Mouse (Mus musculus): ENCODE measurements around the gene Tmem127. TPM values are rescaled to one million over a fixed set of nuclear protein-coding genes. Genes with fewer than 3 reads are reported as not detected.

Tmem127 gene
- total RNA-seq, 2 experiments from 2014 or later = 106 TPM

DNA sequence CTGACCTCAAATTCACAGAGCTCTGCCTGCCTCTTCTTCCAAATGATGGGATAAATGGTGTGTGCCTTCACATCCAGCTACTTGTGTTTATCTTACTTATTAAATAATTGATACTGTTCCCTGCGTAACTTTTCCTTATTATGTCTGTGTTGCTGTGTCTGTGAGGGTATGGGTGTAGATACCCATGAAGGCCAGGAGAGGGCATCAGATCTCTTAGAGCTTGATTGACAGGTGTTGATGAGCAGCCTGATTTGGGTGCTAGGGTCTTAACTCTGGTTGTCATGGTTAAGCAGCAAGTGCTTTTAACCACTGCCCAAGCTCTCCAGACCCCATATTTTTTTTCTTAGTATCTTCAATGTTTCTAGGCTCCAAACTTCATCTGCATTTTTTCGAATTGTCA, 61.0 kb downstream of the Tmem127 start:
- no peak for DNase-seq
- intact Hi-C loops (cut with DNase I) = no loop called here

DNA sequence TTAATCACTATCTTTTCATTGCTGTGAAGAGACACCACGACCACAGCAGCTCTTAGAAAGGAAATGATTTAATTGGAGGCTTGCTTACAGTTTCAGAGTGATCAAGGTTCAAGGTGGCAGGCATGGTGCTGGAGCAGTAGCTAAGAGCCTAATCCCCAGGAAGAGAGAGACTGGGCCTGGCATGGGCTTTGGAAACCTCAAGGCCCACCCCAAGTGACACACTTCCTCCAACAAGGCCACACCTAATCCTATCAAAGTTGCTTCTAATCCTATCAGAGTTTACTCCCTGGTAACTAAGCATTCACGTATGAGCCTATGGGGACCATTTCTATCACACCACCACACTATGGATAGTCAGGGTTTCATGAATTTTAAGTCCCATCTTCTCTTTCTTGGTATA, 62.5 kb downstream of the Tmem127 start:
- DNase-seq = no peak
- intact Hi-C loops (cut with DNase I) = no loop called here

DNA sequence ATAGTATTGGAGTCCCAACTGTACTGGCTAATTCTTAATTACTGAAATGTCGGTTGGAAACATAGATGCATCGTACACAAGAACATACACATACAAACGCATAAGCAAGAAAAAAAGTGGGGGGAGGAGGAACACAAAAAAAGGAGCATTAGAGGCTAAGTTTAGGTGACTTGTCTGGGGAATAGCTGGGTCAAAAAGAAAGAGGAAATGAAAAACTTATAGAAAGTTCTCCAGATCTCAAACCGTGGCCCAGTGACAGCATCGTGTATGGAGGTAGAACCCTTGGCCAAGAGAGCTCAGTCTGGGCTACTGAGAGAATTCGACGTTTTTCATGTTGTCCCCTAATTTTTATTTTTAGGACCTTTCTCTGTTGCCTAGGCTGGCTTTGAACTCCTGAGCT, 63.0 kb downstream of the Tmem127 start:
- DNase-seq = no peak
- intact Hi-C loops (cut with DNase I) = no loop called here

Other genes with a start within 250 kb of the Tmem127 start
- 10 to 100 TPM; 17.0 to 20.3 TPM for gene Ap4e1, start 239.2 kb upstream of the Tmem127 start, total RNA-seq (2021)
- gene Blvra, start 177.2 kb upstream of the Tmem127 start, total RNA-seq (2021) = 10 to 100 TPM; 17.7 TPM
- 1 to 10 TPM; 8.7 to 9.8 TPM for gene Ncaph, start 114.0 kb upstream of the Tmem127 start, total RNA-seq (2021)
- 10 to 100 TPM; 16.4 to 18.2 TPM for gene Itpripl1, start 104.5 kb upstream of the Tmem127 start, total RNA-seq (2021)
- under 1 TPM; 0.62 to 0.72 TPM for gene 1810024B03Rik, start 39.6 kb upstream of the Tmem127 start, total RNA-seq (2021)
- gene Snrnp200, start 39.5 kb upstream of the Tmem127 start, total RNA-seq (2021) = 100 to 1,000 TPM; 106 to 111 TPM
- 10 to 100 TPM; 49.3 to 59.6 TPM for gene Ciao1, start 92 bp upstream of the Tmem127 start, total RNA-seq (2021)
- 100 to 1,000 TPM; 147 to 164 TPM for gene Stard7, start 22.3 kb downstream of the Tmem127 start, total RNA-seq (2021)
- 1 to 10 TPM; 8.5 to 8.9 TPM for gene Dusp2, start 88.3 kb downstream of the Tmem127 start, total RNA-seq (2021)
- gene Astl, start 90.7 kb downstream of the Tmem127 start, total RNA-seq (2021) = not detected
- gene Adra2b, start 115.3 kb downstream of the Tmem127 start, total RNA-seq (2021) = under 1 TPM; 0.12 to 0.28 TPM
- under 1 TPM; 0.18 to 0.42 TPM for gene Gpat2, start 177.3 kb downstream of the Tmem127 start, total RNA-seq (2021)
- gene Fahd2a, start 196.7 kb downstream of the Tmem127 start, total RNA-seq (2021) = 10 to 100 TPM; 12.6 to 13.2 TPM